Mouse (Mus musculus) midbrain, embryonic 10.5 days (tissue): Measurements from ENCODE around the gene Ablim1. TPM values are rescaled to one million over a fixed set of nuclear protein-coding genes. Genes with fewer than 3 reads are reported as not detected.

ENCODE experiments used
- DNase-seq: peaks from one replicate; pipeline ENCODE4 v3.0.0-alpha.2; 2017; ENCODE audit warnings: low spot score
- H3K27ac ChIP-seq: fragments of 300-500 bp; sonication (generic); replicated peaks from 2 replicates; pipeline ENCODE4 v1.5.1; 2016; ENCODE audit warnings: mild to moderate bottlenecking
- H3K27me3 ChIP-seq: fragments of 300-500 bp; sonication (generic); 2 replicates; pipeline ENCODE4 v1.6.1; 2016; ENCODE audit warnings: low read depth, mild to moderate bottlenecking; ENCODE audit not compliant: poor library complexity, severe bottlenecking
- H3K36me3 ChIP-seq: fragments of 300-500 bp; sonication (generic); 2 replicates; pipeline ENCODE4 v1.6.1; 2016; ENCODE audit warnings: mild to moderate bottlenecking, moderate library complexity
- H3K4me1 ChIP-seq: fragments of 300-500 bp; sonication (generic); 2 replicates; pipeline ENCODE4 v1.6.1; 2016
- H3K4me3 ChIP-seq: fragments of 300-500 bp; sonication (generic); 2 replicates; pipeline ENCODE4 v1.5.1; 2016; ENCODE audit warnings: mild to moderate bottlenecking, moderate library complexity
- H3K9me3 ChIP-seq: fragments of 300-500 bp; sonication (generic); replicated peaks from 2 replicates; pipeline ENCODE4 v1.6.1; 2016; ENCODE audit warnings: mild to moderate bottlenecking
- WGBS: fragments of 180-500 bp; shearing (Covaris S2); methylation state at CpG from one replicate; pipeline ENCODE4 v1.1.7; 2016; 5-methylcytosine and 5-hydroxymethylcytosine counted together
- polyA plus RNA-seq: library from polyadenylated mRNA; unstranded; fragments of >200 nt; fragmentation: Nextera tagmentation; extraction: Ambion mirVana; gene quantifications from 2 replicates; pipeline ENCODE4 v1.2.1, GENCODE M21; 2016

Gene Ablim1
- polyA plus RNA-seq, 1 experiment from 2014 or later, result 17.8 TPM

DNA sequence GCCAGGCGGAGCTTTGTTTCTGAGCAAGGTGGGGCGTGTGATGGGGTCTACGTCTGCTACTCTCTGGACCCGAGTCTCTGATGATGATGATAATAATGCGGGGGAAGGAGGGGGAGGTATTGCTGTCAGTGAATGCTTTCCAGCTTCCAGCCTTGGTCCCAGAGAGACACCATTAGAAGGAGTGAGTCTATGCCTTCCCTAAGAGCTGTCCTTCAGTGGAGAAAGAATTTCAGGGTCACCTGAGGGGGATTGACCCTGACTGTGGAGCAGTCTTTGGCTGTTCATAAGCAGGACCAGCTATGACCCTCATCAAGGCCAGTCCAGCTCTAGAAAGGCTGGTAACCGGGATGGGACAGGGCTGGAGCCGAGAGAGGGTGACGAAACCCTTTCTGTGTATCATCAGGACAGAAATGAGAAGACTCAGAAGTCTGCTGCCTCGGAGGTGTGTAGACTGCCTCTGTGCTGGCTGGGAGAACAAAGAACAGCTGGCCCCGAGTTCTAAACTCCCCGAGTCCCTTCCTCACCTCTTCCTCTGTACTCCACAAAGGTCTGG lies 370 bp upstream of the Ablim1 start:
- peaks cover 60% of the 10 kb centered on the region for H3K27me3 ChIP-seq
- WGBS, result 46% methylated on average over 11 of the region's 11 CpGs
- H3K4me3 ChIP-seq, result peak overlapping the region; percentile 69
- peaks cover 12% of the 10 kb centered on the region for H3K4me1 ChIP-seq
- H3K9me3 ChIP-seq, result no peaks in the 10 kb centered on the region
- peak overlapping the region; percentile 67 for H3K27ac ChIP-seq
- no peaks in the 10 kb centered on the region for H3K36me3 ChIP-seq
- no peak for DNase-seq

DNA sequence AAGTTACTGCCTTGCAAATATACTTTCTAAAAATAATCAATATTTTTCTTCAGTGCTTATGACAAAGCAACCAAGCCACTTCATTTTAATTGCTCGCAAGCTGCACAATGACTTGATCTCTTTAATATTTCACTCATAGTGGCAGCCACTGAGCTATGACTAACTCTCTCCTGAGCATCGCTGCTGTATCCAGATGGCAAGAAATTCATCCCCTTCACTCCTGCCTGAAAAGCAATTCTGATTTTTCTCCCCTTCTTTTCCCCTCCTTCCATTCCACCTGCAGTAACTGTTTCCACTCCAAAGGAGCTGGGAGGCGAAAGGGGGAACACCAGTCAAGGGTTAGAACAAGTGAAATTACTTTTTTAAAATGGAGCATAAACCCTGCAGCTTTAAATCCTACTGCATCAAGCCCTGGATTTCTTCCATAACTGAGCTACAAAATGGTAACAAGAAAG lies 801 bp downstream of the Ablim1 start:
- peak overlapping the region; percentile 69 for H3K4me3 ChIP-seq
- 80% methylated on average over 3 of the region's 3 CpGs for WGBS
- DNase-seq, result no peak
- H3K9me3 ChIP-seq, result no peaks in the 10 kb centered on the region
- H3K27ac ChIP-seq, result no peak overlapping the region
- H3K4me1 ChIP-seq, result peaks cover 12% of the 10 kb centered on the region
- peaks cover 60% of the 10 kb centered on the region for H3K27me3 ChIP-seq
- H3K36me3 ChIP-seq, result no peaks in the 10 kb centered on the region

DNA sequence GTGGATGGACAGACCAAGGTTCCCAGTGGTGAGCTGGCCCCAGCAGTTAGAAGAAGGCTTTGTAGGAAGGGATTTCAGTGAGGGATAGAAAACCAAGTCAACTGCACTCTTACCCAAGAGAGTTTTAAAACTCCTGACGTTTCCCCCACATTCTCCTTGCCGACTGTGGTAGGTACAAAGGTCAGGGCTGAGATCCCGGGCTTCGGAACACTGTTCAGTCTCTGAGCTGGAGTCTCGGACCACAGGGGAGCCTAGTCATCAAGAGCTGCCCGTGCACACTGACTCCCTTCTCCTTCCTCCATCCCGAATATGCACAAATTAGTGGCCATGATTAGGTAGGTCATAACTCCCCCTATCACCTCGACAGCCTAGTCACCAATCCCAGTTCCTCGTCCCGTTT lies 1.5 kb downstream of the Ablim1 start:
- no peak overlapping the region for H3K27ac ChIP-seq
- no peaks in the 10 kb centered on the region for H3K36me3 ChIP-seq
- H3K27me3 ChIP-seq, result peaks cover 60% of the 10 kb centered on the region
- 85% methylated on average over 10 of the region's 10 CpGs for WGBS
- no peaks in the 10 kb centered on the region for H3K9me3 ChIP-seq
- peaks cover 12% of the 10 kb centered on the region for H3K4me1 ChIP-seq
- no peak for DNase-seq
- no peak overlapping the region for H3K4me3 ChIP-seq

DNA sequence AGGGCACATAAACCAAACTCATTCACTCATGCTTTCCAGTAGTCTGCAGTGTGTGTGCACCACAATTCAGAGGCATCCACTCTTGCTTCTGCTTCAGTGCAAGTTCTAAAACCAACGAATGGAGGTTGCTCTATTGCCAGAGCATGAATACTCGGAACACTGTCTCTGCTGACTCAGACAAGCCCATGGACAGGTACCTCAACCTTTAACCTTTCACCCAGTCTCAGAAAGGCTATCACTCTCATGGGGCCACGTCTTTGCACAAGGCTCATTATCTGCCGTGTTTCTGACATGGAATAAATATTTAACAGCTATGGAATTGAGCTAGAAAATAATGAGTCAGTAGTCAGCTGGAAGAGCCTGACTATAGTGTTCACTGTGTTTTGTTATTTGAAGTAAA lies 4.7 kb downstream of the Ablim1 start:
- Histone ChIP-seq H3K27ac (no peak overlapping the region), H3K4me1 (peaks cover 14% of the 10 kb centered on the region), H3K36me3 (no peaks in the 10 kb centered on the region), H3K27me3 (peaks cover 40% of the 10 kb centered on the region), H3K4me3 (no peak overlapping the region), H3K9me3 (no peaks in the 10 kb centered on the region)
- 77% methylated on average over 4 of the region's 4 CpGs for WGBS
- DNase-seq, result no peak

DNA sequence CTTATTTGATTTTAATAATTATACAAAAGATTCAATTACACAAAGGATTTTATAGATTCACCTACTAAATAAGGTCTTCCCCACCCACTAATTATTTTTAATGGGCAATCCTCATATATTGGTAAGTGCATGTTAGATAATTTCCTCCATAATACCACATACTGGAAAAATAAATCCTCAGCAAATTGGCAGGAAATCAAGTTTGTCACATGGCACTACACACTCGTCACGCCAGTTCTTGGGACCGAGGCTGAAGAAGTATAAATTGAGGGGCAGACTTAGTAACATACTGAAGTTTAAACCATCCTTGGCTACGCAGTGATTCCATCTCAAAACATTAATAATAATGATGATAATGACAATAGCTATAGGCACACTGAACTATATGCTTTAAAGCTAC lies 8.1 kb downstream of the Ablim1 start:
- 91% methylated on average over 4 of the region's 4 CpGs for WGBS
- no peak for DNase-seq
- Histone ChIP-seq H3K36me3 (no peaks in the 10 kb centered on the region), H3K27me3 (0 out of 2 replicates have a peak, but pooled peaks cover 7% of the 10 kb centered on the region), H3K9me3 (no peaks in the 10 kb centered on the region), H3K4me1 (peaks cover 4% of the 10 kb centered on the region), H3K27ac (no peak overlapping the region), H3K4me3 (no peak overlapping the region)

DNA sequence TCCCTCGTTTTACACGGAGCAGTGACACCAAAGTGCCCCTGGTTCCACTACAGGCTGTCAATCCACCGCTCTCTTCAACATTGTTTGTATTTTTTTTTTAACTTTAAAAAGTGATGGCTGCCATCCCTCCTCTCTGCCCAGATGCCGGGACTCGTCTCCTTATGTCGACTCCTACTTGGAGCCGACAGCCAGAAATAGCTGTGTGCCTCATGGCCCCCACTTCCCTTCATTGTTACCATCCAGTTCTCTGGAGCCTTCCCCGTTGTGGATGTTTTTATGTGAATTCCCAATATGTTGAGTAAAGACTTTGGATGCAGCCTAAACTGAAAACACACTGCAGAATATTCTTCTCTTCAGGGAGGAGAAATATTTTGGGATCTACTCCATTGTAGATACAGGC lies 8.7 kb downstream of the Ablim1 start:
- peaks cover 4% of the 10 kb centered on the region for H3K4me1 ChIP-seq
- no peak for DNase-seq
- WGBS, result 82% methylated on average over 8 of the region's 8 CpGs

DNA sequence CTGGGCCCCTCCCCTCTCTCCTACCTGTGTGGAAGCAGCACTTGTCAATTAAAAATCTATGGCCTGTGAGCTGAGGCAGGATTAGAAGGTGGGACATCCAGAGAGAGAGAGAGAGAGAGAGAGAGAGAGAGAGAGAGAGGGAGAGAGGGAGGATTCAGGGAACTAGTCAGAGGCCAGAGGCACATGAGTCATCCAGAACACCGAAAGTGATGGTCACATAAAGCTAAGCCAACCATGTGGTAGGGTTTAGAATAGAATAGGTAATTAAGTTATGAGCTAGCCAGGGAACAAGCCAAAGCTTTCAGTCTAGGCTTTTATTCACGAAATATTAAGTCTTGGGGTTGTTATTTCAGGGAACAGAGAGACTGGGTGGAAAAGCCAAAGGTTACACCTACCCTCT lies 10.1 kb downstream of the Ablim1 start:
- 81% methylated on average over 2 of the region's 2 CpGs for WGBS

More for the DNA sequence above, 8.7 kb downstream of the Ablim1 start:
- H3K9me3 ChIP-seq, result no peaks in the 10 kb centered on the region
- 0 out of 2 replicates have a peak, but pooled peaks cover 2% of the 10 kb centered on the region for H3K27me3 ChIP-seq
- H3K27ac ChIP-seq, result no peak overlapping the region
- H3K4me3 ChIP-seq, result no peak overlapping the region
- H3K36me3 ChIP-seq, result no peaks in the 10 kb centered on the region

DNA sequence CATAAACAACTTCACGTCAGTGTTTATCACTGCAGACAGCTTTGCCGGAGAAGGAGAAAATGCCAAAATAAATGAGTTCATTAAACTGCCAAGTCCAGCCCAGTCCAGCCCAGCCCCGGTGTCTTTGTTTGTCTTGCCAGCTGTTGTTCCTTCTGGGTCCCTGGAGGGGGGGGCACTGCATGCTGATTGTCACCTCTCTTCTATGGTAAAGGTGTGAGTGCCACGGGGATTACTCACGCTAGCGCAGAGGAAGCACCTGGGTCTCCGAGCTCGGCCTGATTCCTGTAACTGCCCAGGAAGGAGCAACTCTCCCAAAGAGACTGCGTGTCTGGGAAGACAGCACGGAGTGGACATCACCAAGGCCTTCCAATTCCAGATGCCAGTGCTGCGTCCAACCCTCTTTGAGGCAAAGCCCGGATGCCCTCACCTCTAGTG lies 12.7 kb downstream of the Ablim1 start:
- no peak overlapping the region for H3K4me3 ChIP-seq
- no peak for DNase-seq
- WGBS, result 83% methylated on average over 12 of the region's 12 CpGs
- no peaks in the 10 kb centered on the region for H3K9me3 ChIP-seq
- H3K36me3 ChIP-seq, result no peaks in the 10 kb centered on the region
- 0 out of 2 replicates have a peak overlapping the region, but pooled peaks have one; percentile 9 for H3K27ac ChIP-seq
- H3K27me3 ChIP-seq, result no peaks in the 10 kb centered on the region
- H3K4me1 ChIP-seq, result no peaks in the 10 kb centered on the region

More for the DNA sequence above, 10.1 kb downstream of the Ablim1 start:
- no peak overlapping the region for H3K27ac ChIP-seq
- DNase-seq, result no peak
- H3K36me3 ChIP-seq, result no peaks in the 10 kb centered on the region
- H3K4me1 ChIP-seq, result peaks cover 4% of the 10 kb centered on the region
- no peak overlapping the region for H3K4me3 ChIP-seq
- no peaks in the 10 kb centered on the region for H3K27me3 ChIP-seq
- H3K9me3 ChIP-seq, result no peaks in the 10 kb centered on the region

DNA sequence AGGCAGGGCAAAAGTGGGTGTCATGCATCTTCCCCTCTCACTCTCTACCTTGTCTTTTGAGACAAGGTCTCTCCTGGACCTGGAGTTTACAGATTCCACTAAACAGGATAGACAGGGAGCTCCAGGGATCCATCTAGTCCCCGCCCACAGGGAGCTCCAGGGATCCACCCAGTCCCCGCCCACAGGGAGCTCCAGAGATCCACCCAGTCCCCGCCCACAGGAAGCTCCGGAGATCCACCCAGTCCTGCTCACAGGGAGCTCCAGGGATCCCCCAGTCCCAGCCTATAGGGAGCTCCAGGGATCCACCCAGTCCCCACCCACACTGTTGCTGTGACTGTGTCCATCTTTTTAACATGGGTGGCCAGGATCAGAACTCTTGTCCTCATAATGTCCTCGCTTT lies 16.7 kb downstream of the Ablim1 start:
- Histone ChIP-seq H3K4me3 (no peak overlapping the region), H3K27me3 (no peaks in the 10 kb centered on the region), H3K9me3 (no peaks in the 10 kb centered on the region), H3K4me1 (0 out of 2 replicates have a peak, but pooled peaks cover 6% of the 10 kb centered on the region), H3K36me3 (no peaks in the 10 kb centered on the region), H3K27ac (no peak overlapping the region)
- WGBS, result 75% methylated on average over 5 of the region's 5 CpGs
- DNase-seq, result no peak

DNA sequence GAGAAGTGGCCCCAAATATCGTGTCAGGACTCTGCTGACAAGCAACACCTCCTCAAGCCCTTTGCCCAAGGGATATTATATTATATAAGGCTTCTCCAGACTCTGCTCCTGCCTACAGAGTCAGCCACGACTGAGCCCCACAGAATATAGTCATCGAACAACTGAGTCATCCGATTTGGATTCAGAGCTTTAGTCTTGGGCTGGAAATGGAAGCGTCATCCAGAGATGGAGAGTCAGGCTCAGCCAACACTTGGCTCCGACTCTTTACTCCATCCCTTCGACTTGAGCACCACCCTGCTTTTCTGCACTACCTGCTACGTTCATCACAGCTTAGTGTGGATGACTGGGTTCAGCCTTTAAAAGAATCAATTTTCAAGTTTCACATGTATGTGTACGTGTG lies 17.3 kb downstream of the Ablim1 start:
- H3K36me3 ChIP-seq, result no peaks in the 10 kb centered on the region
- H3K27ac ChIP-seq, result no peak overlapping the region
- no peaks in the 10 kb centered on the region for H3K27me3 ChIP-seq
- H3K4me3 ChIP-seq, result no peak overlapping the region
- H3K9me3 ChIP-seq, result no peaks in the 10 kb centered on the region
- DNase-seq, result no peak
- WGBS, result 90% methylated on average over 9 of the region's 9 CpGs
- 0 out of 2 replicates have a peak, but pooled peaks cover 6% of the 10 kb centered on the region for H3K4me1 ChIP-seq

DNA sequence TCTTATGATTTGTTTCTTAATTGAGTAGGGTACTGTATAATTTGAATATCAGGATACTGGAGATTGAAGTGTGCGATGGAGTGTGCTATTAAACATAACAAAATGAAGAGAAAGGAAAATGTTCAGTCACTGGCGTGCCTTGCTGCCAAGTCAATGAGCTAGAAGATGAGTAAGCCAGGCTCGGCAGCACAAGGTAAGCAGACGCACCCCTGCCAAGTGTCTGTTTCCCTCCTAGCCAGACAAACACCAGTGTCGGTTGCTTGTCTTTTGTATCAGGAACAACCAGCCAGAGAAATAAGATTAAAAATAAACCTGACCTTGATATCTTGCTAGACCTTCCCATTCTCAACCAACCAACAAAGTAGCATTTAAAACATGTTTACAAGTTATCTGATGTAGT lies 18.2 kb downstream of the Ablim1 start:
- H3K4me3 ChIP-seq, result no peak overlapping the region
- no peak overlapping the region for H3K27ac ChIP-seq
- 0 out of 2 replicates have a peak, but pooled peaks cover 6% of the 10 kb centered on the region for H3K4me1 ChIP-seq
- no peaks in the 10 kb centered on the region for H3K27me3 ChIP-seq
- DNase-seq, result no peak
- H3K36me3 ChIP-seq, result no peaks in the 10 kb centered on the region
- 87% methylated on average over 5 of the region's 5 CpGs for WGBS
- H3K9me3 ChIP-seq, result no peaks in the 10 kb centered on the region

DNA sequence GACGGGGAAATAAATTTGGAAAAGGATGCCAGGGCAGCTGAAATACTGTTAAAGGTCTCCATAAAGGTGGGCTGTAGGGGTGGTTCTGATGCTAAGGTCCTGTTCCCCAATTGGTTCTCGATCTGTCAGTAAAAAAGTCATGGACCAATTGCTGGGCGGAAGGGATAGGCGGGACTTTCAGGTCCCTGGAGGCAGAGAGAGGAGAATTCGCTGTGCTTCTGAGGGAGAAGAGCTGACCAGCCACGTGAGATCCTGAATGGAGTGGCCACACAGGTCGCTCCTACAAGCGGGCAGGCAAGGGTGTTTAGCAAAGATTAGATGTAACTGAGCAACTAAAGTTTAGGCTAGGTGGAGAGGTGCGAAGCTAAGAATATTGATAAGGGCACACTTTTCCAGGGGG lies 19.2 kb downstream of the Ablim1 start:
- Histone ChIP-seq H3K9me3 (no peaks in the 10 kb centered on the region), H3K27me3 (no peaks in the 10 kb centered on the region), H3K4me3 (no peak overlapping the region), H3K4me1 (0 out of 2 replicates have a peak, but pooled peaks cover 6% of the 10 kb centered on the region), H3K36me3 (no peaks in the 10 kb centered on the region), H3K27ac (no peak overlapping the region)
- WGBS, result 65% methylated on average over 9 of the region's 9 CpGs
- no peak for DNase-seq

DNA sequence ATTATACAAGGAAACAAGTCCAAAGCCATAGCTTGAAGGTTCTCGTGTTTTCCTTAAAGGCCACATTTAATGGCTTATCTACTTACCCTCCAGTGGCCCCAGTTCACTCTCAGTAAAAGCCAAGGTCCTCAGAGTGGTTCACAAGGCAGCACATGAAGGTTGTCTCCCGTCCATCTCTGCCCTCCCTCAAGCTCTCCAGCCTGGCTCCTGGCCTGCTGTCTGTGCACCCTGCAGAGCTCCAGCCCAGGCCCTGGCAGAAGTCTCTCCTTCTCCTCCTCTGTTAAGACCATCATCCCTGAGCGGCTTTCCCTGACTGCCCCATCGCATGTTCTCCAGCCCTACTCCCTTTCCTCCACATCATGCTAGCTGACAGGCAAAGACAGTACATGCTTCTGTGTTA lies 20.4 kb downstream of the Ablim1 start:
- Histone ChIP-seq H3K27me3 (no peaks in the 10 kb centered on the region), H3K27ac (no peak overlapping the region), H3K4me3 (no peak overlapping the region), H3K4me1 (0 out of 2 replicates have a peak, but pooled peaks cover 6% of the 10 kb centered on the region), H3K36me3 (no peaks in the 10 kb centered on the region), H3K9me3 (no peaks in the 10 kb centered on the region)
- no peak for DNase-seq
- 86% methylated on average over 4 of the region's 4 CpGs for WGBS
